Mouse (Mus musculus) forebrain, embryonic 14.5 days (tissue): ENCODE measurements around the gene Alg1. TPM values are rescaled to one million over a fixed set of nuclear protein-coding genes. Genes with fewer than 3 reads are reported as not detected.

Source experiments
- ATAC-seq: fragments of 200-750 bp; cut with Nextera tagmentation; 2 replicates; pipeline ENCODE4 v1.8.0; 2017; ENCODE audit warnings: mild to moderate bottlenecking, moderate library complexity
- DNase-seq: peaks from one replicate; pipeline ENCODE4 v3.0.0-alpha.2; 2015; ENCODE audit warnings: low spot score
- H3K27ac ChIP-seq: fragments of 300-500 bp; sonication (generic); 2 replicates; pipeline ENCODE4 v1.5.1; 2014; ENCODE audit warnings: low read depth, mild to moderate bottlenecking, control low read depth, low read length, moderate library complexity
- H3K27me3 ChIP-seq: fragments of 300-500 bp; sonication (generic); replicated peaks from 2 replicates; pipeline ENCODE4 v1.6.1; 2014; ENCODE audit warnings: low read length, control low read depth, mixed read lengths; ENCODE audit not compliant: control insufficient read depth, insufficient read depth
- H3K36me3 ChIP-seq: fragments of 300-500 bp; sonication (generic); 2 replicates; pipeline ENCODE4 v1.6.1; 2014; ENCODE audit warnings: low read length, control low read depth; ENCODE audit not compliant: control insufficient read depth, insufficient read depth
- H3K4me1 ChIP-seq: fragments of 300-500 bp; sonication (generic); 2 replicates; pipeline ENCODE4 v1.6.1; 2014; ENCODE audit warnings: antibody characterized with exemption, low read length, control low read depth; ENCODE audit not compliant: control insufficient read depth, insufficient read depth
- H3K4me2 ChIP-seq: fragments of 300-500 bp; sonication (generic); 2 replicates; pipeline ENCODE4 v1.6.1; 2014; ENCODE audit warnings: mild to moderate bottlenecking, control low read depth, low read length
- H3K4me3 ChIP-seq: fragments of 300-500 bp; sonication (generic); 2 replicates; pipeline ENCODE4 v1.5.1; 2014; ENCODE audit warnings: low read depth, low read length, control low read depth
- H3K9ac ChIP-seq: fragments of 300-500 bp; sonication (generic); 2 replicates; pipeline ENCODE4 v1.6.1; 2014; ENCODE audit warnings: mild to moderate bottlenecking, low read length, control low read depth, moderate library complexity
- H3K9me3 ChIP-seq: fragments of 300-500 bp; sonication (generic); replicated peaks from 2 replicates; pipeline ENCODE4 v1.6.1; 2016; ENCODE audit warnings: low read length, control low read depth, mixed read lengths; ENCODE audit not compliant: control insufficient read depth
- WGBS: fragments of 180-500 bp; shearing (Covaris S2); extraction: QIAGEN DNeasy Blood & Tissue Kit; methylation state at CpG from one replicate; pipeline ENCODE4 v1.1.7; 2014; 5-methylcytosine and 5-hydroxymethylcytosine counted together
- polyA plus RNA-seq: library from polyadenylated mRNA; unstranded; fragments of >200 nt; fragmentation: Nextera tagmentation; extraction: Ambion mirVana; gene quantifications from 2 replicates; pipeline ENCODE4 v1.2.1, GENCODE M21; 2014

The Alg1 gene
- polyA plus RNA-seq: 32.2 and 35.1 TPM in 2 replicates

GRCm38 (mm10) chr16:5233418-5234313 lies at the start of gene Alg1:
TSS of gene Alg1 (plus strand) at chr16:5233621.
- Histone ChIP-seq H3K27me3 (no peaks in the 10 kb centered on the region), H3K9me3 (no peaks in the 10 kb centered on the region), H3K9ac (peak within 1 kb of the TSS; percentile 69), H3K4me3 (peak within 1 kb of the TSS; percentile 57), H3K27ac (no peak within 1 kb of the TSS), H3K4me1 (peaks cover 6% of the 10 kb centered on the region), H3K4me2 (peak within 1 kb of the TSS; percentile 84), H3K36me3 (0 out of 2 replicates have a peak, but pooled peaks cover 4% of the 10 kb centered on the region)
- WGBS: 3% methylated on average over 47 of the region's 47 CpGs
- peak; percentile 97 for DNase-seq
- ATAC-seq: peak; percentile 98

- ATAC-seq (no peak), DNase-seq (no peak)
- WGBS: 62% methylated on average over 8 of the region's 8 CpGs
- no peaks in the 10 kb centered on the region for H3K4me1 ChIP-seq
- H3K36me3 ChIP-seq: no peaks in the 10 kb centered on the region
- H3K9ac ChIP-seq: no peak overlapping the region
- no peak overlapping the region for H3K27ac ChIP-seq
- no peaks in the 10 kb centered on the region for H3K9me3 ChIP-seq
- no peak overlapping the region for H3K4me2 ChIP-seq
- H3K4me3 ChIP-seq: no peak overlapping the region
- H3K27me3 ChIP-seq: no peaks in the 10 kb centered on the region
These were observed 49.3 kb upstream of the Alg1 start for GRCm38 (mm10) chr16:5184101-5184500.

- Histone ChIP-seq H3K27me3 (no peaks in the 10 kb centered on the region), H3K9ac (no peak overlapping the region), H3K4me2 (no peak overlapping the region), H3K9me3 (no peaks in the 10 kb centered on the region), H3K4me3 (no peak overlapping the region), H3K4me1 (no peaks in the 10 kb centered on the region), H3K27ac (no peak overlapping the region), H3K36me3 (no peaks in the 10 kb centered on the region)
- 76% methylated on average over 5 of the region's 5 CpGs for WGBS
- ATAC-seq (no peak), DNase-seq (no peak)
These were observed 48.5 kb upstream of the Alg1 start for GRCm38 (mm10) chr16:5184956-5185355.

GRCm38 (mm10) chr16:5185691-5186090 lies 47.7 kb upstream of the Alg1 start:
- 70% methylated on average over 7 of the region's 7 CpGs for WGBS
- no peaks in the 10 kb centered on the region for H3K27me3 ChIP-seq
- H3K4me3 ChIP-seq: no peak overlapping the region
- no peak overlapping the region for H3K9ac ChIP-seq
- no peak overlapping the region for H3K4me2 ChIP-seq
- DNase-seq (no peak), ATAC-seq (no peak)
- H3K36me3 ChIP-seq: no peaks in the 10 kb centered on the region
- no peaks in the 10 kb centered on the region for H3K4me1 ChIP-seq
- no peak overlapping the region for H3K27ac ChIP-seq
- H3K9me3 ChIP-seq: no peaks in the 10 kb centered on the region

GRCm38 (mm10) chr16:5186234-5186633 lies 47.2 kb upstream of the Alg1 start:
- Histone ChIP-seq H3K4me1 (no peaks in the 10 kb centered on the region), H3K9me3 (no peaks in the 10 kb centered on the region), H3K4me2 (no peak overlapping the region), H3K27me3 (no peaks in the 10 kb centered on the region), H3K27ac (no peak overlapping the region), H3K4me3 (no peak overlapping the region), H3K9ac (no peak overlapping the region), H3K36me3 (no peaks in the 10 kb centered on the region)
- WGBS: 79% methylated on average over 7 of the region's 7 CpGs
- ATAC-seq (no peak), DNase-seq (no peak)

- DNase-seq (peak; percentile 53), ATAC-seq (no peak)
- Histone ChIP-seq H3K27me3 (no peaks in the 10 kb centered on the region), H3K9ac (no peak overlapping the region), H3K36me3 (no peaks in the 10 kb centered on the region; the same call in 1 of the 2 replicates), H3K27ac (no peak overlapping the region), H3K4me2 (no peak overlapping the region), H3K4me3 (no peak overlapping the region), H3K4me1 (no peaks in the 10 kb centered on the region), H3K9me3 (no peaks in the 10 kb centered on the region)
- WGBS: 33% methylated on average over 6 of the region's 6 CpGs
These were observed 38.3 kb upstream of the Alg1 start for GRCm38 (mm10) chr16:5195080-5195479.

- peaks cover 7% of the 10 kb centered on the region for H3K4me1 ChIP-seq
- DNase-seq (peak; percentile 65), ATAC-seq (no peak)
- H3K4me2 ChIP-seq: peak overlapping the region; percentile 91
- H3K9ac ChIP-seq: no peak overlapping the region
- H3K4me3 ChIP-seq: peak overlapping the region; percentile 63; the same call in 1 of the 2 replicates
- no peaks in the 10 kb centered on the region for H3K27me3 ChIP-seq
- 15% methylated on average over 4 of the region's 4 CpGs for WGBS
- H3K36me3 ChIP-seq: no peaks in the 10 kb centered on the region; the same call in 1 of the 2 replicates
- no peak overlapping the region for H3K27ac ChIP-seq
- no peaks in the 10 kb centered on the region for H3K9me3 ChIP-seq
These were observed 30.7 kb upstream of the Alg1 start for GRCm38 (mm10) chr16:5202681-5203080.

- 2% methylated on average over 36 of the region's 36 CpGs for WGBS
- H3K9me3 ChIP-seq: no peaks in the 10 kb centered on the region
- peaks cover 7% of the 10 kb centered on the region for H3K4me1 ChIP-seq
- ATAC-seq (peak; percentile 46; the same call in 1 of the 2 replicates), DNase-seq (no peak)
- peak overlapping the region; percentile 63 for H3K9ac ChIP-seq
- peak overlapping the region; percentile 91 for H3K4me2 ChIP-seq
- H3K4me3 ChIP-seq: peak overlapping the region; percentile 63
- no peak overlapping the region for H3K27ac ChIP-seq
- no peaks in the 10 kb centered on the region for H3K27me3 ChIP-seq
- no peaks in the 10 kb centered on the region; the same call in 1 of the 2 replicates for H3K36me3 ChIP-seq
These were observed 30.2 kb upstream of the Alg1 start for GRCm38 (mm10) chr16:5203200-5203599.
